Mouse (Mus musculus) gastrocnemius, adult 8-10 months (tissue): ENCODE measurements around the gene Mogat2. TPM values are rescaled to one million over a fixed set of nuclear protein-coding genes. Genes with fewer than 3 reads are reported as not detected.

Experiments used
- DNase-seq, 2 experiments: peaks; one replicate each; pipeline ENCODE4 v3.0.0; 2022; ENCODE audit warnings: low spot score in 2 of 2
- total RNA-seq, 4 experiments: library from RNA; stranded (reverse); gene quantifications; 2 replicates each; pipeline ENCODE4 v1.2.4; 2022

Gene Mogat2
- total RNA-seq, 4 experiments from 2014 or later = not detected

GRCm38 (mm10) chr7:99198811-99199210 is 39.6 kb downstream of the Mogat2 start:
- DNase-seq = no peak

DNA sequence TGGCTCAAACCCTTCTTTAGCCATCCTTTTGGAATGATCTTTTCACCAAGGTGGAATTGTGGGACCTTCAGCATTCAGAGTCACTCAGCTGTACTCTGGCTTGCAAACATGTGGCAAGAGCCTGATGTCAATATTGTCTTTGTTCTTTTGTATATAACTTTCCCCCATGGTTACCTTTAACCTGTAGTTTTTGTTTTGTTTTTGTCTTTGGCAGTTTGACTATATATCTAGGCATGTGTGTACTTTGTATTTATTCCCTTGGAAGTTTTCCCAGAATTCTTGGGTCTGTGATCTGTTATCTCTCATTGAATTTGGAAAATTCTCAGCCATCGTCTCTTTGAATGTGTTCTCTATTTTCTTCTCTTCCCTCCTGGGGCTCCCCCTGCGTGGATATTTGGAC is 43.9 kb downstream of the Mogat2 start:
- DNase-seq = no peak

- DNase-seq = no peak
These were observed 44.5 kb downstream of the Mogat2 start for GRCm38 (mm10) chr7:99193926-99194325.

GRCm38 (mm10) chr7:99191411-99191810 is 47.0 kb downstream of the Mogat2 start:
- no peak for DNase-seq

DNA sequence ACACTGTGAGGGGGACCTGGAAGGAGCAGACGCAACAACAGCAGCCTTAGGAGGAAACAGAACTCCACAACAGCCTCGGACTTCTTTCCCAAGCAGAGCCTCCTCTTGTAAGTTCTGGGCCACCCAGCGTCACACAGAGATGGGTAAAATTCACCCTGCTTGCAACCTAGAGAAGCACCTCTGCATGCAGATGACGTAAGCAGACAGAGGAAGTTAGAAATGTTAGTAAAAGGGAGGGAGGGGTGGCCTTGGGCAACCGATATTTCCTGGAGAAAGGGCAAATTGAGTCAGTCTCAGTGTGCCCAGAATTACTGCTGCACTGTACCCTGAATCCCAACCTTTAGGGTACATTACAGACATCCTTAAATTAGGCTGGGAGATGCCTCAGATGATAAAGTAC is 48.5 kb downstream of the Mogat2 start:
- no peak for DNase-seq

GRCm38 (mm10) chr7:99188630-99189029 is 49.8 kb downstream of the Mogat2 start:
- DNase-seq = no peak

DNA sequence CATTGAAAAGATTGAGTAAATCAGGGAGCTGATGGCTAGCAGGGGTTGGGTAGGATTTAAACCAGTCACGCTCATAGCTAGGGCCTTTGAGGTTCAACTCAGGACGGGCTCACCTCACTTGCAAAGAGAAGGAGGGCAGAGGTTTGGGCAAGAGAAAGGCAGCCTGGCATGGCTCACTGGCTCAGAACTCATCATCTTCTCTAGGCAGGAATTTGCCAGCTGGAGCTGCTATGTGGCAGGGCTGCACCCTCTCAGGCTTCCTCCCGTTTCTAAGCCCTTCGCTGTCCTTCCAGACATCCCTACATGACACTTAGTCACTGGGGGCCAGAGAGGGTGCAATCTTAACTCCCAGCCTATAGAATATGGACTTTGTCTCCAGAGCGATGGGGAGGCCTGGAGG is 51.0 kb downstream of the Mogat2 start:
- no peak for DNase-seq

- DNase-seq = no peak
These were observed 53.0 kb downstream of the Mogat2 start for GRCm38 (mm10) chr7:99185405-99185804.

DNA sequence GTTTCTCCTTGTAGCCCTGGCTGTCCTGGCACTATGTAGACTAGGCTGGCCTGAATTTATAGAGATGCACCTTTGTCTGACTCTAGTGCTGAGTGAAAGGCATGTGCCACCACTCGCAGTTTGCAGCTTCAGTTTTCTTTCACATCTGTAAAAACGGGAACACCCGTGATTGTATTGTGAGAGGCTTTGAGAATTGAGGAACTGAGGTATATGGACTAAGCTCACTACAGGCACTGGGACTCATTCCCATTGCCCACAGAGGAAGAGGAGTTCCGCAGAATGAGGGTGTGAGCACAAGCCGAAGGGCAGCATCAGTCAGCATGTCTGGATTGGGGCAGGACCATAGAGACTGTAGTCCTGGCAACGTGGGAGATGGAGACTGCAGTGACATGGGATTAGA is 54.7 kb downstream of the Mogat2 start:
- DNase-seq = no peak

DNA sequence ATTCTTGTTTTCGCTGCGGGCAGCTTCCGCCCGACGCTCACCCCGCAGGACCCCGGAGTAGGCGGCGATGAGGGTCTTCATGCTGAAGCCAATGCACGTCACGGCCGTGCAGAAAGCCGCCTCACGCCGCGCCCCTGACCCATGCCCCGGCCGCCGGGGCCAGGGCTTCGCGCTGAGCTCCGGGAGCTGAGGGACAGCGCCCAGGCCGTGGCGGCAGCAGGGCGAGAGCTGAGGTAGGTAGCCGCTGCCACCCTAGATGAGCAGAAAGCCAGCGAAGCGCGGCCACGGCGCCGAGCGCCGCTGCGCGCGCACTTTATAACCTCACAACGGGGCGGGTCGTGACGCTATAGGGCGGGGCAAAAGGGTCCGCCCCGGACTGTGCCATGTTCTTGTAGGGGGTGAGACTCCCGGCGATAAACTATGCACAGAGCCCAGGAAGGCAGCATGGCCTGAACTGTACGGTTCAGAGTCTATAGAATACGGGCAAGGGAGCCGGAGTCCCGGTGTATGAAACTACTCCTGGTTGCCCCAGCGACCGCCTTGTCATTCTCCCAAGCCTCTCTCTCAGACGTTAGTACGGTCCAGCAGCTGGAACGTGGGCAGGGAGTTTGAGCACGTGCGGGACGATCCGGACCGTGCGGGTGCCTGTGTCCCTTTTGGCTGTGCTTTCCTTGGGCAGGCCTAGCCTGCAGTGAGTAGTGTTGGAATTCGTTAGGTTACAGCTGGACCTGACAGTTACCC is 55.8 kb downstream of the Mogat2 start, which contains the start of gene Dgat2:
Dgat2 (minus strand) TSS at position 288 of the 741 bp plus-strand sequence.
- DNase-seq = peak; percentile 83 to 86

DNA sequence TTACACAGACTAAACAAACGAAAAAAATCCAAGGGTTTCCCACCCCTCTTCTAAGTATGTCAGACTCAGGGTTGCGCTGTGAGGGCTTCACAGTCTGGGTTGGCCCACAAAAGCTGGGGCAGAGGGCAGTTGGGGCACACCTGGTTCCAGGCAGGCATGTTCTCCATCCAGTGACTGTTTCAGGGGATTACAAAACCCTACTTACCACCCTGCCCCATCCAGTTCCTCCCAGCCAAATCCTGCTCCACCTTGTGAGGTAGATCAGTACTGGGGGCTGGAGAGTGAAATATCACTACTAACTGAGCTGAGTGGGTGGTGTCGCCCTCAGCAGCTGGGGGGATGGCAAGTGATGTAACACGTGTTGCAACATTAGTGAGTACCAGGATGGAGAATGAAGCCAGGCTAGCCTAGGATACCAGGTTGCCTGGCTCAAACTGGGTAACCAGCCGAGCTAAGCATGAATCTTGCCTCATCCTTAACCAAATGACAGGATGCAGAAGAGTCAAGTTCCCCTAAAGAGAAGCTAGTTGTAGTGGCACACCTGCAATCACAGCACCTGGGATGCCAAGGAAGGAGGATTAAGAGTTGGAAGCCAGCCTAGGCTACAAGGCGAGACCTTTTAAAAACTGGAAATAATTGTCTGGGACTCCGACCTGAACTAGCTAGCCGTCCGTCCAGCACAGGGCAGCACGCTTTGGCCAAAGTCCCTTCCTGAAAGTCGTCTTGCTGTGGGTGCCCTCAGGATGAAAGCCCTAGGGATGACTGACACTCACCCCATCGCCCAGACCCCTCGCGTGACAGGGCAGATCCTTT is 56.6 kb downstream of the Mogat2 start:
- DNase-seq = no peak

- no peak for DNase-seq
These were observed 58.3 kb downstream of the Mogat2 start for GRCm38 (mm10) chr7:99180162-99180561.

- no peak for DNase-seq
These were observed 59.1 kb downstream of the Mogat2 start for GRCm38 (mm10) chr7:99179271-99179670.

DNA sequence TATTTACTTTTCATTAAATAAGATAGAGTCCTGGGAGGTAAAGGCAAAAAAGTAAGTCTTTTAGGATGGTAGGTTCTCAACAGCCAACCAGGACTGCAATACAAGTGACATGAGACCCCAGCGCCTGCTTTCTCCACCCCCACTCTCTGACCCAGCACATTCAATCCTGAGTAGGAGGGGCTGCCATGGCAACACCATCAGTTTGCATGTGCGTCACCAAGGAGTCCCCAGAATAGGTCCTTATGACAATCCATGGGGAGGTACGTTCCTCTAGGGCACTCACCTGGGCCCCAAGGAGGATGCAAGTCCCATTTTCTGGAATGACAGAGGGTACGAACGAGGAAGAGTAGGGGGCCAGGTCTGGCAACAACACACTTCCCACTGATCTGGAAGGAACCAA is 61.0 kb downstream of the Mogat2 start:
- DNase-seq = no peak

DNA sequence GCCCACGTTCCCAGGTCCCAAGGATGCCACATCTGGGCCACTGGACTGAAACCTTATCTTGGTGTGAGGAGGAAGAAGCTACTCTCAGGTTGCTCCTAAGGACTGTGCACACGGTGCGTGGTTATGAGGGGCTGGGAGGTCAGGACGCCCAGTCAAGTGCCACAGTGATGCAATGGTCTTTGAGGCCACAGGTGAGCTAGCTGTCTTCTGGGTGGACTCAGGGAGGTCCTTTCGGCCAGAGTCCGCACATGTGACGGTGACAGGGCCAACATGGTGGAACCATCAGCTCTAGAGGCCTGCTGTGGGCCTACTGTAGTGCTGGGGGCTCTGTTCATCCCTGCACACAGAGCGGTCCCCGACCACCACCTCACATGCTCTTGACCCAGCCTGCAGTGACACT is 62.8 kb downstream of the Mogat2 start:
- no peak for DNase-seq

GRCm38 (mm10) chr7:99175118-99175517 is 63.3 kb downstream of the Mogat2 start:
- DNase-seq = no peak

GRCm38 (mm10) chr7:99174006-99174405 is 64.4 kb downstream of the Mogat2 start:
- no peak for DNase-seq

- no peak for DNase-seq
These were observed 65.5 kb downstream of the Mogat2 start for GRCm38 (mm10) chr7:99172898-99173297.

- no peak for DNase-seq
These were observed 66.5 kb downstream of the Mogat2 start for GRCm38 (mm10) chr7:99171730-99172463.

DNA sequence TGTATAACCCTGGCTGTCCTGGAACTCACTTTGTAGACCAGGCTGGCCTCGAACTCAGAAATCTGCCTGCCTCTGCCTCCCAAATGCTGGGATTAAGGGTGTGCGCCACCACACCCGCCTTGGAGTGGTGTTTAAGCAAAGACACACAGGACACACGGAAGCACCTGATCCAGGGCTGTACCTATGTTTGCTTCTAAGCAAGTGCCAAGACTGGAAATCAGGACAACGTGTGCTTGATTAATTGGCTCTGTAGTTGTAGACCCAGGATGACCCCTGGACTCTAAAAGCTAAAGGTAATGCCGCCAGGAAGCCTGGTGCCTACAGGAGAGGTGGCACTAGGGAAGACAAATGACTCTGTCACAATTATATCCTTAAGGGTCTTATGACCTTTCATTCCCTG is 67.9 kb downstream of the Mogat2 start:
- DNase-seq = no peak

DNA sequence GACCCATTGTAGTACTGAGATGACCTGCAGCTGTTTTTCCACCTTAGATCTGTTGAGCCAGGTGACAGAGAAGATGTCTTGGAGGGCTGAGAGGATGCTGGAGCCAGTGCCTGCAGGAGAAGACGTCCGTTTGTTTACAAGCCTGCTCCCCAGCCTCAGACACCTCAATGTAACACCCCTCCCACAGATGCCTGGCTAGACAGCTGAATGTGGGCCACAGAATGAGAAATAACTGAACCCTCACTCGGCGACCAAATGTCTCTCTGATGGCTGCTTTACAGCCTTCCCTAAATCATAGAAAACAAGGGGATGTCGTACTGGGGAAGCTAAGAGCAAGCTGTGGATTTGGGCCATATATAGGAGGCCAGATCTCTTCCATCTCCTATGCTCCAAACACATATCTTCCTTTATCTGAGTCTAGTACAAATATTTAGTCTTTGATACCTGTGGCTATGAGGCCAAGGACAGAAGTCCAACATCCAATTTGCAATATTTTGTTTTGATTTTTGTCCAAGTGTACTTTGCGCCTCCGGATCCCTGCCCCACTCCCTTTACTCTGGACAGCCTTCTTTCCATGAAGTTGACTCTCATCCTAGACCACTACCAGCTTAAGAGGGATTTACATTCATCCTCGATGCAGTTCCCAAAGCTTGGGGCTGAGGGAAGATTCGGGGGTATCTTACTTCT is 68.6 kb downstream of the Mogat2 start:
- DNase-seq = no peak
